Mouse (Mus musculus) kidney, adult 2 months (tissue): ENCODE measurements around the gene Ptpn3.

ENCODE experiments used
- CTCF ChIP-seq: fragments of 200-500 bp; conservative IDR thresholded peaks from 2 replicates; pipeline ENCODE4 v1.5.1; 2011; ENCODE audit warnings: low read depth, mild to moderate bottlenecking, control low read depth, low read length, moderate library complexity, mixed read lengths; ENCODE audit not compliant: insufficient read depth, insufficient read length
- POLR2A ChIP-seq: fragments of 200-500 bp; IDR thresholded peaks from one replicate; pipeline ENCODE4 v1.6.1; 2011; ENCODE audit warnings: low read depth, low read length, control low read depth

DNA sequence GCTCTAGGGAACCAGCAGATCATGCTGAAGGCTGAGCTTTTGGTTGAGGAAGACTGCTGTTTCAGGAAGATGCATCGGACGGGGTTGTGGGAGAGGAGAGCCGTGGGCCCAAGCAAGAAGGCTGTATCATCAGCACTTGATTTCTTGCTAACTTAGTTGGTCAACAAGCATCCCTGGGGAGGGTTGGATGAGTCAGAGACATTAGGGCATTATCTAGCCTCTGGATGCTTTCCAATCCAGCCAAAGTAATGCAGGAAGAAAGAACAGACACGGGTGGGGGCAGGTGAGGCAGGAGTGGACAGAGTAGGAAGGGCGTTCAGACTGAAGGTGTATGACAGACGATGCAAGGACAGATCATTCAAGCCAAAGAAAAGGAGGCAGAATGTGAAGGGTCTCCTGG, 101.0 kb downstream of the Ptpn3 start:
- TF ChIP-seq CTCF (no peak), POLR2A (no peak)
